Mouse (Mus musculus) lung, postnatal 0 days (tissue): ENCODE measurements around the gene Slc30a6.

Source experiments
- CTCF ChIP-seq: IDR thresholded peaks from 2 replicates; pipeline ENCODE4 v1.5.1; 2016; ENCODE audit warnings: antibody characterized with exemption, mild to moderate bottlenecking
- EP300 ChIP-seq: IDR thresholded peaks from 2 replicates; pipeline ENCODE4 v1.6.1; 2016; ENCODE audit warnings: antibody characterized with exemption, mild to moderate bottlenecking, control low read depth

DNA sequence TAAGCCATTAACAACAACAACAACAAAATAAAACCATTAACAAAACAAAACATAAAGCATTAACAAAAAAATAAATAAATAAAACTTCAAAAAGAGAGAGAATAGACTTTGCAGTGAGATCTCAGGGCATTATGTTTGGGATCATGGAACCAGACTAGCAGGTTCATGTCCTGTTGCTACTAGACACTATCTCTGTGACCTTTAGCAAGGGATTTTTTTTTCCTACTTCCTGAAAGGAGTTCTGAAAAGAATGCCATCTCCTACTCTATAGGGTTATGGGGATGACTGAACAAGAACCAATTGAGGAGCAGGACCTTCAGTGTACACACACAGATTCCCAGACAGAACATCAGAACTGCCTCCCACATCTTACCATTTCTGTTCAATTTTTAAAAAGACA is 68.1 kb downstream of the Slc30a6 start:
- TF ChIP-seq EP300 (no peak), CTCF (no peak)
